Mouse (Mus musculus): ENCODE results near the gene Hhat. TPM values are rescaled to one million over a fixed set of nuclear protein-coding genes. Genes with fewer than 3 reads are reported as not detected.

Gene Hhat
- 1 to 10 TPM; 1.2 to 2.3 TPM for total RNA-seq (2021)
- long read RNA-seq, experiment 1, partial matches to known transcripts = 0 of 1 reads
- long read RNA-seq, experiment 1, other reads (novel, unspliced or antisense) = 1 of 1 reads
- long read RNA-seq, experiment 2 = 0 reads

DNA sequence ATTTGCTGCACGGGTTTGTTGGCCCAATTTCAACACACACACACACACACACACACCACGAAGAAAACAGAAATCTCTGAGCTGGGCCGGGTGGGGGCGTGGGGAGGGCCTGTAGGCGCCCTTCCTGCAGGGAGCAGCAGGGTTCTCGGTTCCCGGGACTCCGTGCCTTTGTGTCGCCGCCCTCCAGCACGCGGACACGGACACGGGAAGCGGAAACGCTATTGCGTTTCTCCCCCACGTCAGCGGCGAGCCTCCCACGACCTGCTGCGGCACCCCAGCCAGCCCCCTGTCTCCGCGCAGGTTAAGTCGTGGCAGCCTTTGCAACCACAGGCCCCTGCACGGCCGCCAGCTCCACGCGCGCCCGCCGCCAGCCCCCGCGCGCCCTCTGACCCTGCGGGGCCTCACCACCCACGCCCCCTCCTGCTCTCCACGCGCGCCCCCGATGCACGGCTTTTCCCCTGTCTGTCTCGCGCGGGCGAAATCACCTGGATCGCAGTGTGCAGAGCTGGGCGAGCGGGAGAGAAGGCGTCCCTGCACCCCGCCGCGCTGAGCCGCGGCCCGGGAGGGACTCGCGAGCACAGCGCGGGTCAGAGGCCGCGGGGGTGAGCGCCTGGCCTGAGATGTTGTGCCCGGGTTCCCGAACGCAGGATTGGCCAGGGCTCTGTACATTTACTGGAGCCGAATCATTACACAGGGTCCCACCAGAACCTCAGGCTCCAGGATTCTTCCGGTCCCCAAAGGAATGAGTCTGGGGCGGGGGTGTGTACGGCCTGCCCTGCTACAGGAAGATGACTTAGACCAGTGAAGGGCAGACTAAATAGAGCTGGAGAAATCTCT lies at the start of gene Hhat:
Gene Hhat, minus strand, starts transcription at position 729 of the 837 bp plus-strand sequence.
- DNase-seq (ENCODE audit: low spot score in 2 of 2) = peak; percentile 61 to 67

DNA sequence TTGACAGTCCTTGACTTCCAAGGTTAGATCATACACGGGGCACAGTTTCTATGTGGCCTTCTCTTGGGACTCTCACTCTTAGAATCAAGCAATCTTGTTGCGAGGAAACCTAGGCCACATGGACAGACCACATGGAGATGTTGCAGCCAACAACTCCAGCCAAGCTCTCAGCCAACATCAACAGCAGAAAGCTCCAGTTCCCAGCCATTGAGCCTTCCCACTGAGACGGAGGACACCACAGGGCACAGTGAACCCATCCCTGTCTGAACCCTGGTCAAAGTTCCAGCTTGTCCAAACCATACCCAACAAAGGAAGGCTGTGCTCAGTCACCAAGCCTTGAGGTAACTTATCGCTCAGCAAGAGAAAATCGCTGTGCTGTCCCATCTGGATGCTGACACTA lies 47.3 kb upstream of the Hhat start:
- DNase-seq (ENCODE audit: low spot score in 2 of 2) = no peak

DNA sequence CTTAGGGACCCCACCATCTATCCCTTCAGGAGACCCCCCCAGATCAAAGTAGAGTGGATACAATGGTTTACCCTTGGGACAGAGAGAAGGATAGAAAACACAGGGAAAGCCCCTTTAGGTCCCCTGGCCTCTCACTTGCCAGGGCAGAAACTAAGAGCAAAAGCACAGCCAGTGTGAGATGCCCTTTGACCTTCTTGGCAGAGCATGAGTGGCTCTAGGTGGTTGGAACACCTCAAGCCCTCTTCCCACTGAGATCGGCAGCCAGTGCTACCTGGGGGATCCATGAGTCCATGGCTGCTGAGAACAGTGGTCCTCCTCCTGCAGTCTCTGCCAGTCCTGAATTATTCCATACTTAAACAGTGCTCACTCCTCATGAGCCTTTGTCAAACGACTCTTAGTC lies 44.8 kb upstream of the Hhat start:
- no peak for DNase-seq (ENCODE audit: low spot score in 2 of 2)

DNA sequence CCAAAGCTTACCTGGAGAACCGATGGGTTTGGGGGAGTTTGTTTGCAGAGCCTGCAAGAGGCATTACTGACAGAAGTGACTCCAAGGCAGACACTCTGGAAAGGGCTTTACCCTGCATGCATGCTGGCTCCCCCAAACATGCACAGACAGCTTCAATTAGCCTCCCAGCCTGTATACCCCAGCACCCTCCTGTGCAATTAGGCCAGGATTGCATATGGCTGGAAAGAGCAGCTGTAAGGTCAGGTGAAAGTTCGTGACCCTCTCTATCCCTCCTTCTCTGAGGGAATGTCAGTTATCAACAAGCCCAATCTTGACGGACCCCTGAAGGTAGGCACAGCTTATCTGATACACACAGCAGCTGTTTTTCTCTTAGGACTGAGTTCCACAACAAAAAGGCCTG lies 43.7 kb upstream of the Hhat start:
- DNase-seq (ENCODE audit: low spot score in 2 of 2) = no peak

DNA sequence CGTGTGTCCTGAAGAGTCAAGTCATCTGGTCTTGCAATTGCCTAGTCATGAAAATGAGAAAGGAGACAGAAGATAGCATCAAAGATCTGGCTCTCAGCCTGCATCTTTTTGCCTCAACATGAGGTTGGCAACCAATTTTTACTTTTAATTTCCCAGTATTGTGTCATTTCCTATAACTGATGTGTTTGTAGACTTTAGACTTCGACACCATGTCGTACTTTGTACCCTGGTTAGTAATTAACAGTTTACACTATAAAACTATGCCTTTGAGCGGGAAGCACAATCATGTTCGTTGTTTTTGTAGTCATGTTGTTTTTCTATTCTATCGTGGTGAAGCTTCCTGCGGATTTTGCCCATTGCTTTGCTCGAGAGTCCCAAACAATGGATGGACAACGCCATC lies 41.7 kb upstream of the Hhat start:
- DNase-seq (ENCODE audit: low spot score in 2 of 2) = no peak

DNA sequence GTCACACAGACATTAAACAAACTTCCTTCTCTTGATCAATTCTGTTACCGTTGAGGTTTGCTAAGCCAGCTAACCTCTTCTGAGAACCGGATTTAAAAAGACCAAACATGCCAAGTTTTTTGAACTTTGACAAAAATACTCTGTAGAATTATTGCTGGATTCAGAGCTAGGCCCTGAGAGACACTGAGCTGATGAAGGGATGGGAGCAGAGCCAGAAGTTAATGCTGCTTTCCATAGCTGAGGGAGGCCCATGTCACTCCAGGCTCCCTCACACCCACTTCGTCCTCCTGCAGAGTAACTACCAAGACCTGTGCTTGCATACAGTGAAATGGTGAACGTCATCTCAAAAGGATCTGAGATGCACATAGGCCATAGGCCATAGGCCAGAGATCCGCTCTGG lies 41.3 kb upstream of the Hhat start:
- DNase-seq (ENCODE audit: low spot score in 2 of 2) = no peak

DNA sequence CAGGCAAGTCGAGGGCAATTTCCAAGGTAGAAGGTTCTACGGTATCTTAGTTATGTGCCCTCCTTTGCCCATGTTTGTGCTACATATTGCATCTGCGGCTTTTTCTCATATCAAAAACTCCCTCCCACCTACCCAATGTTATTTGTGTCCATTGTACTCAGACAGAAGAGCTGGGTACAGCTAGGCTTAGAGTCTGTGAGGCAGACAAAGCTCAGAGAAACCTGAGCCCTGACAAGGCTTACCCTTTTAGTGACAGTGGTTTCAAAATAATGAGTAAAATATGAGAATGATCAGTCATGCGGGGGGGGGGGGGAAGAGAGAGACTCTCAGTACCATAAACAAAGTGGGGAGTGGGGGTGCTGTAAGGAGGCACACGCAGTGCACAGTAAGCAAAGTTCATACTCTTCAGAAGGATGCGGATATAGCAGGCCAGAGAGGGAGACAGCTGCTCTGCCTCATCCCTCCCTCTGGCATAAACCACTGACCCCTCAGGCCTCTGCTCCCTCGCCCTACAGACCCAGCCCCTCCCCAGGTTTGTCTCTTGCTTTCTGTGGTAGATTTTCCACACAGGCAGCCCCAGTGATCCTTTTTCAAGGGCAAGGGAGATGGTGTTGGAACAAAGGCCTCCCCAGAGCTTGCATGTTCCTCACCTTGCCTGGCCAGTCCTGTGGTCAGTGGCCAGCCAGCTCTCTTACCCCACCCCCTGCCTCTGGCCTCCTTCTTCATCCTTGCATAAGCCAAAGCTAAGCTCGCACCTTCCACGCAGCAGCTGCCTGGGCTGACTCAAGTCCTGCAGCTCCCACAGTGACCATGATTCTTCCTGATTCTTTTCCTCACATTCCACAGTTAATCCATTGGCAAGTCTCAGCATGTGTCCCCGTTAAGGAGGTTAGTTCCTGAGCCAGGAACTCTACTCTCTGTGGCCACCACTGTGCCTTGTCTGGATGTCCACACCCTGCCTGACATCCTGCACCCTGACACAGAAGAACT lies 35.4 kb upstream of the Hhat start:
- no peak for DNase-seq (ENCODE audit: low spot score in 2 of 2)

DNA sequence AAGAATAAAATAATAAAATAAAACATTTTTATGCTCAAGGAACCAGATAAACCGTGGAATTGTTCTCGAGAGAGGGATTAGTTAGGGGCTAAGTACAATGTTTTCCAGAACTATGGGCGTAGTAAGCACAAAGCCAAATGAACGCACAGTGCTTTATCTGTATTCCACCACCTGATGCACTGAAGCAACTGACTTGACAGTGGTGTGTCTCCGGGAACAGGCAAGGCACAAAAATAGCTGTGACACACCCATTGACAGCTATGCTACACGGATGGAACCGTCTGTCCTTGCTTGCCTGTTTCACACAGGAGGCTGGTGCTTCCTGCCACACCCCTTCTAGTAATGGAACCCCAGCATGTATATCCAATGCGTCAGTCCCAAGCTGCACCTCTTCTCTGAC lies 29.3 kb upstream of the Hhat start:
- DNase-seq (ENCODE audit: low spot score in 2 of 2) = no peak

DNA sequence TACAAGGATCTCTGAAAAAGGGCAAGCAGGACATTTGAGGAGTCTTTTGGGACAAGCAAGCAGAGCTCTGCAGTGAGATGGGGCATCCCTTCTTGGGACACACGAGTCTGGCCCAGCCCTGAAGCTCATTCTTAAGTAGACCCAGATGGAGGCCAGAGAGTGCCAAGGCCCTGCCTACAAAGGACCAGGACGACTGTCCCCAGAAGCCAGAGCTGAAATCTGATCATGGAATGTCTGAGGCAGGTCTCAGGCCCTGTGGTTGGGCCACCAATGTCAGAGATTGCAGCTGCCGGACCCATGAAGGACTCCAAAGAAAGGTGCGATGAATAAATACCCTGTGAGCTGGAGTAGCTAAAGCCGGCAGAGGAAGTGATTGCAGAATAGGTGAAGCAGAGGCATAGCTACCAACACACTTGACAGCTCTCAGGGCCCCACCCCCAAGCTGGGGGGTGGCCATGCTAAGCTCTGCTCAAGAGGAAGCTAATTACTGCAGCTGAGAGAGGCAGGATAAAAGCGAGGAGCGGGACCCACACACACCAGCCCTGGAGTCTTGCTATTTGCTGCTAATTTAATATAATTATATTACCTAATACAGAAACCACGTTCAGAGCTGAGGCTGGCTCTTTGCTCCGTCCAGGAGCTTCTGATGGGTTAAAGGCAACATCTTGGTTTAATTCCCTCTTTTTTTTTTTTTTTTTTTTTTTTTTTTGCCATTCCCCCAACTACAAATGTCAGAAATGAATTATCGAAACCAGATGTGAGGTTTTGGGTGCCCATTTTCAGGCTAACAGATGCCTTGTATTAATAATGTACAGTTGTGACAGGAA lies 28.4 kb upstream of the Hhat start:
- DNase-seq (ENCODE audit: low spot score in 2 of 2) = no peak

DNA sequence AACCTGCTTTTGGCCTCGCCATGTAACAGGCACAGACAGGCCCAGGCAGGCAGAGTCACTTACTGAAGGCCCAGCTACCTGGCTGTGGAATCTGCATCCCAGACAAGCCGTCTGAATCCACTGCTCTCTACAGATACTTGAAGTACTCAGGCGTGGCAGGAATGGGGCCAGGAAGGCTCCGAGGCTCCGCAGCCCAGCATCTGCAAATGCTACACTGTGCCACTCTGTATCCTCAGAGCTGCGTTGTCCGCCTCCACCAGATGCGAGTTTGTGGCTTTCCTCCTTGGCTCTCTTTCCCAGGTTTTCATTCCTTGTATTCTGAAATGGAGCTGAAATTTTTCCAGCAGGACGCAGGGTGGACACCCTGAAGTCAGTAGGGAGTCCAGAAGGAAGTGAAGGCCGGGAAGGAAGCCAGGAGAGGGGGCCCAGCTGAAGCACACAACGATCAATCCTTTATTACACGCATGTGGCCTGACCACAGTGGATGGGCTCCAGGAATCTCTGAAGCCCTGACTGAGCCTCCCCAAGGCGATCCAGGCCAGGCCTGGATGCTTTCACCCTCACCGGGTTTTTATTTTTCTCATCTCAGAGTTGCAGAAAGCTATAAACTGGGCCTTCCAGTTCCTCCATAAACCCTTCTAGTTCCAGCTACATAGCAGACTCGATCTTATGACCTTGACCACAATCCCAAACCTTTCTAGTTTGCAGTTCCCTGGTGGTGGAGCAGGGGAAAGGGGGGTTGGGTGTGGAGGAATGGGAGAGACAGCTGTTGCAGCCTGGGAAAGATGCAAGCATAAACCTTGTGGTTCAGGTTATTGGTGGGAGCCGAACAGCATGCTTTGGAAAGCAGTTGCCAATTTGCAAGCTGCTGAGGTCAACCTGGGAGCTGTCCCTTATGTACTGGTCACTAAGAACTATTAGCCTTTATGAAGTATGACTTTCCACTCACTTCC lies 27.5 kb upstream of the Hhat start:
- DNase-seq (ENCODE audit: low spot score in 2 of 2) = no peak

DNA sequence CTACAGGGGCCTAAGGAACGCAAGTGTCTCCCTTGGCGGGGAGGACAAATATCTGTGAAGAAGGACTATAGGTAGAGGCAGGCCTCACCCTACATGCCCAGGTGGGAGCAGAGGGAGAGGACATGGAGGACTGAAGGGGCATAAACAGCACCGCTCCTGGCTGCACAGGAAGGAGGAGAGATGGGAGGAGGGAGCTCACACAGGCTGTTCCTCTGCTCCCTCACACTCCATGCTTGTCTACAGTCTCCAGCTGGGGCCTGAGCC lies 25.9 kb upstream of the Hhat start:
- DNase-seq (ENCODE audit: low spot score in 2 of 2) = no peak

DNA sequence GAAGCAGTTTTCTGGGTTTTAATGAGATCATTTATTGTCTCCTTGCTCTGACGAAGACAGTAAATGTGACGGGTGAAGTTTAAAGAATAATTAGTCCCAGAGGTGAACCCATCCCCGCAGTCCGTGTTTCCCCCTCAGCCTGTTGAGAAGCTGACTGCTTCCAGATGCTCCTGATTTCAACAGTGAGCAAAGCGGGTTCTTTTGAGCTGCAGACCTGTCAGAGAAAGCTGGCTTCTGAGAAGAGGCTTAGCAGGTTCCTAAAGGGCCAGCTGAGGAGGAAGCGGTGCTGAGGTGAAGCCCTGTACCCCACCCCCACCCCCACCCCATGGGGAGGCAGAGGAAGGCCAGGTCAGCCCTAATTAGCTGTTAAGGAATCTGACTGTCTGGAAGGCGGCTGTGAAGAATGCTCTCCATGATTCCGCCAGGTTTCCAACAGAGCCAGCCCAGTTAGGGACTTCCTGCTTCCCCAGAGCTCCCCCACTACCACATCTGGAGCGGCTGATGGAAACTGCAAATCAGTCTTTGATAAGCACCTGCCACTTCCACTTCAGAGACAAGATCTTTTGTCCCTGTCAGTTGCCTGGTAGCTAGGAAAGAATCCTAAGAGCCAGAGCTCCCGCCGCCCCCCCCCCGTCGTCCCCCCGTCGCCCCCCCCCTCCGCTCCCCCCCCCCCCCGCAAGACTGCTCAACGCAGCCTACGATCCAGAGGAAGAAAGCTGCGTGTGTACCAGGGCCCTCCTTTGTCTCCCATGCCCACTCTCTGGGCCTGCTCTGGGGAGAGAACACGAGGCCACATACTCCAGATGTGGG lies 25.4 kb upstream of the Hhat start:
- no peak for DNase-seq (ENCODE audit: low spot score in 2 of 2)

DNA sequence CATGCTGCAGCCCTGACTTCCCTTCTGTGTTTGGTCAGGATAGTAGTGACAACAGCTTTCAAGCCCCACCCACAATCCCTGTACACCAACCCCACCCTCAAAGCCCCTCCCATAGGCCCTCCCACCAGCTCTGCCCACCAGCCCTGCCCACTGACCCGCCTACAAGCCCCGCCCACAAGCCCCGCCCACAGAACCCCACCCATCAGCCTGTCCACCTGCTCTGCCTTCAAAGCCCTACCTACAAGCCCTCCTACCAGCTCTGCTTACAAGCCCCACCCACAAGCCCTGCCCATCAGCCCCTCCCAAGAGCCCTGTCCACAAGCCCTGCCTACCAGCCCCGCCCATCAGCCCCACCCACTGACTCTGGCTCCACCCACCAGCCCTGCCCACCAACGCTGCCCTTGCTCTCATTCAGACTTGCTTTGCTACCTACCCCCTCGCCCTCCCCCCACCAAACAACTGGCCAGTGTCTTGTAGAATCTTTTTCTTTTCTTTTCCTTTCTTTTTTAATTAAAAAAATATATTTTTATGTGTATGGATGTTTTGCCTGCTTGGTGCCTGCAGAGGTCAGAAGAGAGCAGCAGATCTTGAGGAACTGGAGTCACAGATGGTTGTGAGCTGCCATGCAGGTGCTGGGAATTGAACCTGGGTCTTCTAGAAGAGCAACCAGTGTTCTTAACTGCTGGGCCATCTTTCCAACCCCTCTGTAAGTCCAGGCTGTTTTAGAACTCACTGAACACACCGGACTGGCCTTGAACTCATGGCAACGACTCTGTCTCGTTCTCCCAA lies 24.1 kb upstream of the Hhat start:
- DNase-seq (ENCODE audit: low spot score in 2 of 2) = no peak

DNA sequence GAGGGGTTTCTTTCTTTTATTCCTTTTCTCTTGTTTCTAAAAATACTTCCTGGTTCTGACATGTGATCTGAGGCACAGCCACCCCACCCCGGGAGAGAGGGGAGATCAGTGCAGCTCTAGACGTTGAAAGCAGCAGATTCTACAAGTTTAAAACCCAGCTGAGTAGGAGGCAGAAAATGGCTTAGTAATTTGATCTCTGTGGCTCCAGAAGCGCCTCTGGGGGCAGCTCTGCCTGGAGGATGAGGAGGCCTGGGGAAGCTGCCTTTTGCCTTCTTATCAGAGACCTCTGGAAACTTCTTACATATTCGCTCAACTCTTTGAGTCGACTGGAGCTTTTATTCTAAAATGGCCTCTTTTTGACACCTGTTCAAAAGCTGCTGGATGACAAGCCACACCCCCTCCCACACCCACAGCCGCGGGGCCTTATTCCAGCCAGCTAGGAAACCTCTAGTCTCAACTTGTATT lies 20.9 kb upstream of the Hhat start:
- DNase-seq (ENCODE audit: low spot score in 2 of 2) = no peak

DNA sequence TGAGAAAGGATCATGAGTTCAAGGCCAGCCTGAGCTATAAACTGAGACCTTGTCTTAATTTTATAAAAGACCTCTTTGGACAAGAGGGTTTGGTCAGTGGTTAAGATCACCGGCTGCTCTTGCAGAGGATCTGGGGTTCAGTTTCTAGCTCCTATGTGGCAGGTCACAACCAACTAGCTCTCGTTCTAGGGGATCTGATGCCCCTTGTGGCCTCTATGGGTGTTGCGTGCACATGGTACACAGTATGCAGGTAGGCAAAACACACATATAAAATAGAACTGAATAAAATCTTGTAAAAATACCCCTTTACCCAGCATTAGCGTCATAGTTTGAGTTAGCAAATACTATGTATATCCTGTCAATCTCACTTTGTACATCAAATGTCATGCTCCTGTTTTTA lies 19.4 kb upstream of the Hhat start:
- no peak for DNase-seq (ENCODE audit: low spot score in 2 of 2)

DNA sequence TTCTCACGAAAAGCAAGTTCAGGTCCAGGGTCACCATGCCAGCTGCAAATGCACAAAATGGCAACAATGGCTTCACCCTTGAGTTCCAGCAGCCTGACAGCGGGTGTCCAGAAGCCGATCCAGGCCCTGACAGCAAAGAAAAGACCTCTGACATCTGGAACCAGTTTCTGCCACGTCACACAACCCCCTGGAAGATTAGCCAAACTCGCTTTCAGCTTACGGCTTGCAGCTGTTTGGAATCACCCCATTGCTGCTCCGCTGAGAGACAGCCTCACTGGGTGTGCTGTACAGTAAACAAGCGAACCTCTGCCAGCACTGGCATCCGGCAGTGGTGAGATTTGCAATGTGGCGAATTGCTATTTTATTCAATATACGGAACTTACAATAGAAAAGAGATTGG lies 18.8 kb upstream of the Hhat start:
- peak in 1 of 2 experiments; percentile 24 for DNase-seq (ENCODE audit: low spot score in 2 of 2)

DNA sequence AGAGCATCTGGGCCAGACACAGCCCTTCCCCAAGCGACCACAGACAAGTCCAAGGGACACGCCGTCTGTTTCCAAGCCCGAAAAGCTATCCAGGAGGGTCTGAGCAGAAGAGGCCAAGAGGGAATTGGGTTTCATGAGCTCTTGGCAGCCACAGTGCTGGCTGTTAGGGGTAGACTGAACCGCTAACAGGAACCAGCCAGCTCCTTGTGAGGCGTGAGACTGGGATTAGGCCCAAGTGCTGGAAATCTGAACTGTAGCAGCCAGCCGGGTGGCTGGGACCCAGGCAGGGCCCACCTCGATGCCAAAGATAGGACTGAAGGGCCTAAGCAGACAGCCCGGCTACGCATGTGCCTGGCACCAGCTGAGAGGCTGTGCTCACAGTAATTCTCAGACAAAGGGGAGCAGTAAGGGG lies 18.1 kb upstream of the Hhat start:
- DNase-seq (ENCODE audit: low spot score in 2 of 2) = peak; percentile 47 to 79

DNA sequence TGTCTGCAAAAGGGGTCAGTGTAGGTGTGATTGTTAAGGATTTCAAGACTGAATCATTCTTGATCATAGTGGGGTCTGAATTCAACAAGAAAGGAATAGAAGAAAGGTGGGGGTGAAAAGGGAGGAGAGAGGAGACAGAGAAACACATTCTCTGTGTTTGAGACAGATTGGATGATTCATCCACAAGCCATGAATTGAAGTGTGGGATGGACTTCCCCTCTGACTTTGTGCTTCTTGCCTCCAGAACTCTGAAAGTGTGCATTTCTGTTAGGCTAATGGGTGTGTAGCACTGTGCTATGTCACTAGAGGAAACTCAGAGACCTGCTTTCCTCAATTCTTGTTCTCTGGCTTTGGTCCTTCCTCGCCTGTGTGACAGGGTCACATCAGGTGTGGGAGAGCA lies 15.2 kb upstream of the Hhat start:
- no peak for DNase-seq (ENCODE audit: low spot score in 2 of 2)
